Mouse (Mus musculus): ENCODE measurements around the gene Il6ra.

DNA sequence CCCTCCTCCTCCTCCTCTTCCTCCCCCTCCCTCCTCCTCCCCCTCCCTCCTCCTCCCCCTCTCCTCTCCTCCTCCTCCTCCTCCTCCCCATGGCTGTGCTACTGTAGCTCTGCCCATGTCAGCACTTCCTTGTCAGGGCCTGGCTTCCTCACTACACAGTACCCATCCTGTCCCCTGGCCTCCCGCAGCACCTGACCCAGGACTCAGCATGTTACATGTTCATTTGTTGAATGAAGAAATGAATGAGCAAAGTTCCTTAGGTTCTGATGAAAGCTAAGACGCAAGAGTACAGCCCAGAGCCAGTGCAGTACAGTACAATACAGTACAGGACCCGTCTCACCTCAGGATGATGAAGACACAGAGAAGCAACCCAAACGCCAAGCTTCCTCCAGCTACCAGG lies 36.5 kb downstream of the Il6ra start:
- no peak for TF ChIP-seq CTCF (IDR thresholded peaks at IDR 0.05; ENCODE audit: borderline replicate concordance, insufficient read depth, low read depth, low read length)
- no peak for TF ChIP-seq POLR2A (IDR thresholded peaks at IDR 0.05; ENCODE audit: borderline replicate concordance, insufficient read depth, low read length)

Data from cerebellum, adult 2 months (tissue).